Mouse (Mus musculus): ENCODE data around the gene Tmem144. TPM values are rescaled to one million over a fixed set of nuclear protein-coding genes. Genes with fewer than 3 reads are reported as not detected.
"Not testable (repeated sequence)": the region's sequence is repeated elsewhere in the genome, so short reads cannot be mapped to it uniquely, and the experiment has no call there.

Gene Tmem144
- total RNA-seq, 2 experiments from 2014 or later, result 0.69 to 1.4 TPM

- DNase-seq (ENCODE audit: low spot score), result no peak
These were observed 42.0 kb downstream of the Tmem144 start for GRCm38 (mm10) chr3:79810563-79810962.

DNA sequence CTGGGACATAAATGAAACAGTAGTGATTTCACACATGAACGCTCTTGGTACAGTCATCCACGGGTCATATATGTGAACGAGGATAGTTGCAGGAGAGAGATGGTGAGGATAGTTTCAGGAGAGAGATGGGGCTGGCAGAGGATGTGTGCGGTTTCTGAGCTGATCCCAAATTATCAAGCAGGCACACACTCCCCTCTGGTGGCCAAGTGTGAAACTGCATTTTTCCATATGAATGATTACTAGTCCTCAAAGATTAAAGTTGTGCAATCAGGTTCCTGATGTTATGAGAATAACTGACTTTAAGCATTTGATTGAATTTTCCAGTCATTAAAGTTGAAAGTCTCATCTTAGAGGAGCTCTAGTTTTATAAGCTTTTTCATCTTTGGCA, 43.4 kb downstream of the Tmem144 start:
- peak; percentile 61 for DNase-seq (ENCODE audit: low spot score)

DNA sequence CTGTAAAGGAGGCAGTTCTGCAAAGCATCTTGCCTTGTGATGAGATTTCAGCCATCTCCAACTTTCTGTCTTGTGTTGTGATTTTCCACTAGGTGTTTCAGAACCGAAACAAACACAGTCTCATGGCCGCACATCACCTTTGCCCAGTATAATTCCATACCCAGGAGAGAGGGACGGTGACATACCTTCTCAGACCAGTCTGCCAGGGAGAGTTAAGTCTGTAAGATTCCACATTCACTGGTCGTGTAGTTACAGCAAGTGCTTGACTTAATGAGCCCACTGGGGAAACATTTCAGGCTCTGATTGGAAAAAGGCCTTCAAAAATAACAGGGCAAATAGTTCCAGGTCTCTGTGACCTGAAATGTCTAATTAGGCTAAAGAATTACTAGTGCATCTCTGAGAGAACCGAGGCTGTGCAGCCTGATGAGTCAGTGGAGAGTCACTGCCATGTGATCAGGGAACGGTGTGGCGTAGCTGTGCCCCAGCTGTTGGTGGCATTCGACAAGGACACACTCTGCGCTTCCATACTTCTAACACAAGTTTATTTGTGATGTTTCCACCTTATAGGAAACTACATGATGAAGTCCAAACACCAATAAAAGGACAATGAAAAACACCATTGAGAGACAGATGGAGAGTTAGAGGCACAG, 43.9 kb downstream of the Tmem144 start:
- no peak for DNase-seq (ENCODE audit: low spot score)

DNA sequence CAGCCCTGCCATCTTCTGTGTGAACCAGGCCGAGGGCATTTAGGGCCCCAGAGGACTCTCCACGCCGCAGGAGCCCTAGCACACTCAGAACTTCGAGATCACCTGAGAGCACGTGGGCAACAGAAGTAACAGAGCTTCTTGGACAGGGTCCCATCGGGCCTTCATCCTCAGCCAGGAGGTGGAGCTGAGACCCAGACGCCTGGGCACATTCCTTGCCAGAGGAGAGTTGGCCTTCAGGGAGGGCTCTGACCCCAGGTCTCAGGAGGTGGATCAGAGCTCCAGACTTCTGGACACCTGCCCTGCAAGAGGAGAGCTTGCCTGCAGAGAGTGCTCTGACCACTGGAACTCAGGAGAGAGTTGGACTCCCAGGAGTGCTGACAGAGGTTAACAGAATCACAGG, 51.8 kb downstream of the Tmem144 start:
- not testable (repeated sequence) for DNase-seq (ENCODE audit: low spot score)

GRCm38 (mm10) chr3:79792307-79792706, 60.3 kb downstream of the Tmem144 start:
- peak; percentile 32 for DNase-seq (ENCODE audit: low spot score)

DNA sequence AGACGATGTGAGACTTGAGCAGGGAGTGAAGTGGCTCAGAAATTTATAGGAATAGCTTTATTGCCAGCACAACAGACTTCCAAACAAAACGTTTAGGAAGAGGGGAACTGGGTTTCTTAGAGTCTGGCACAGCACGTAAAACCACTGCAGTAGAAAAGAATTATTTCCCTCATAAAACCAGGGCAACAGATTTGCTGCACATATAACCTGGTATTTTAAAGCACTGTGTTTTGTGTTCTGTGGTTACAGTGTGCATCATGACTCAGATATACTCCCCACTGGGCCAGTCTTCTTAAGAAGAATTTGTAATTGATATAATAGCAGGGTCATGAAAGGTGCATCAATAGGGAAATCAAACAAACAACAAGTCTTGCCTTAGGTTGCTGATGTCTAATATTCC, 62.2 kb downstream of the Tmem144 start:
- DNase-seq (ENCODE audit: low spot score), result no peak

DNA sequence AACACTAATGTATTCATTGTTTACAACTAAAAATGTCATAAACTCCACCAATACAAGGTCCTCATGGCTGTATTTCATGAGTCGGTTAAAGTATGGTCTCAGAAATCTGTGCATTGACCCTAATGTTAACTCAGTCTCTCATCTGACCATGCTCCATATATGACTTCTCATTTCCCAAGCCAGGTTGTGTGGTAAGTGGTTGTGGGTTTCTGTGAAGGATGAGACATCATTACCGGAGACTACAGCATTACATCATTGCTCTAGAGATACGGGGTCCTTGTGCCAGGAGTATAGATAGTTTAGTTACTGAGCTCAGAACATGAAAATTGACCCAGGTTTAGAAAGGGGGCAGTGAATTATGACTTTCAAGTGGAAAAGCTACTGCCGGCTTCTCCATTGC, 63.0 kb downstream of the Tmem144 start:
- no peak for DNase-seq (ENCODE audit: low spot score)

GRCm38 (mm10) chr3:79788959-79789358, 63.6 kb downstream of the Tmem144 start:
- DNase-seq (ENCODE audit: low spot score), result no peak

GRCm38 (mm10) chr3:79784362-79784736, 68.2 kb downstream of the Tmem144 start:
- no peak for DNase-seq (ENCODE audit: low spot score)

- DNase-seq (ENCODE audit: low spot score), result peak; percentile 38
These were observed 68.8 kb downstream of the Tmem144 start for GRCm38 (mm10) chr3:79783630-79784361.

DNA sequence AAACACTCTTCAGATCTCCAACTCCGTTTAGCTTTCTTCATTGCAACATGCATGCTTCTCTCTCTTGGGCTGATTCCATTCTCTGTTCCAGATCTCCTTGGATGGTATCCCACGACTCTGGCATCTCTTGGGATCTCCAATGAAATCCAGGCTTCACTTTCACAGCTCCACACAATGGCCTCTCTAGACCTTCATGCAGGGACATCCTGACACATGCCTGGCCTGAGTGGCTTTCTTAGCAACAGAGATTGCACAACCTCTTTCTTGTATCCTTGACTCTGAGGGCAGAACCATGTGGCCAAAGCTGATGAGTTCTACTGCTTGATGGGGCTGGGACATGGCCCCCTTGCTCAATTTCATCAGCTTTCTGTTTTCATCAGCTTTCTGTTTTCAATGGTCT, 79.9 kb downstream of the Tmem144 start:
- DNase-seq (ENCODE audit: low spot score), result peak; percentile 11

Other genes with a start within 250 kb of the Tmem144 start
- 1 to 10 TPM; 1.0 to 1.3 TPM for gene 4930579G24Rik, start 223.7 kb downstream of the Tmem144 start, total RNA-seq (2021)
- gene Etfdh, start 223.3 kb downstream of the Tmem144 start, total RNA-seq (2021), result 100 to 1,000 TPM; 117 to 139 TPM
- gene Rxfp1, start 114.9 kb downstream of the Tmem144 start, total RNA-seq (2021), result not detected
- 1 to 10 TPM; 4.4 to 5.4 TPM for gene Fam198b, start 31.8 kb upstream of the Tmem144 start, total RNA-seq (2021)